Mouse (Mus musculus): ENCODE measurements around the gene Atg7.

The Atg7 gene

DNA sequence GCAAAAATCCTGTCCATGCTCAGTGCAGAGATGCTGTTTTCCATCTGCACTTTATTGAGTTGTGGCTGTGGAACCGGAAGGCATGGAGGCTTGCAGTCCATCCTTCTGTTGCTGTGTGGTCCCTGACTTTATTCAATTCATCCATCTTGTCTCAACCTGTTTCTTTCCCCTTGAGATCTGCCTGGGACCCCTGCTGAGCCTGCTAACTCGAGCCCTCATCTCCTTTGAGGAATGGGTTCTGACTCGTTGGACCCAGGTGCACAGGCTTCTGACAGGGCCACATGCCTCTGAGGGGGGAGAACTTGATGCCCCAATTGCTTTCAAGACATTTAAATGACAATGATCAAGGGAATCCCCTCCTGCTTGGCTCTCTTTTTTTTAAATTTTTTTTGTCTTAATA lies 143.6 kb downstream of the Atg7 start:
- DNase-seq (ENCODE audit: low spot score), result no peak

DNA sequence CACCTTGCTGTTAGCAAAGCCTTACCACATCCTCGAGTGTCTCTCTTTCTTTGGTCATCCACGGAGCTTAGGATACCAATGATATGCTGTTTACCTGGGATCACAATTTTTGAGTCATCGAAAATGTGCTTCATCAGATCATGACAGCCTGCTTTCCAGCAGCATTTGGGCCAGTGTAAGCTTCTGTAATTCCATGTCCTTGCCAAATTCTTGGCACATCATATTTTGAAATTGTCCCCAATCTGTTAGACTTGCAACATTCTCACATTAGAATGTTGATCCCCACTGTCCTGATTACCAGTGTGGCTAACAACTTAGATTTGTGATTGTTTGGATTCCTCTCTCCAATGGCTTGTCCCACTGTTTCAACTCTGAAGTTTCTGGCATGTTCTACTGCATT lies 144.7 kb downstream of the Atg7 start:
- no peak for DNase-seq (ENCODE audit: low spot score)

DNA sequence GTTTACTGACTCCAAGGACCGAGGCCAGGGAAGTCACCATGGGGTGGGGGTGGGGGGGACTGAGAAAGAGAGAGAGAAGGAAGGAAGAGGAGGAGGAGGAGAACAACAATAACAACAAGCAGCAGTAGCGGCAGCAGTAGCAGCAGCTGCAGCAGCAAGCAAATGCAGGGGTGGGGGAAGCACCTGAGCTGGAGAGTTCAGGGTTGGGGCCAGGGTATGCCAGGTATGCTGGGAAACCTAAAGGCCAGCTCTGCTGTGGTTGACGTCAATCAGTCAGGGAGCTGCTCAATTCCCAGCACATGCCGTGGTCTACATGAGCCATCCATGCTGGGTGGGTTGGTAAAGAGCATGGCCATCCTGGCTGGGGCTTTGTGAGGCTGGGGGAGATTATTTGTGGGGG lies 145.8 kb downstream of the Atg7 start:
- DNase-seq (ENCODE audit: low spot score), result no peak

DNA sequence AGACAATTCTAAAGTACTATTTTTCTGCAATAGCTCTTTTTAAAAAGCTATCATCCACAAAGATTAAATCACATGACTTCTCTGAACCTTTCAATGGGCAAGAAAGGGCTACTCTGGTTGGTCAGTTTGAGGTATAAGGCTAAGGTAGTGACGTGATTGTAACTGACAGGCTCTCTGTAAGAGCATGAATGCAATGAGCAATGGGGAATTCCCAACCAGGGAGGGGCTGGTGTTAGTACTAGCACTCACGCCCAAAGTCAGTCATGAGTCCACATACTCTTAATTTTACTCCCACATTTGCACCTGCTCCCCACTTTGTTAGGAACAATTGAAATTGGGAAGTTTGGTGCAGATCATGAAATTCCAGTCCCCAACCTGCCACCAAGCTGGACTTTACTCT lies 147.2 kb downstream of the Atg7 start:
- no peak for DNase-seq (ENCODE audit: low spot score)

DNA sequence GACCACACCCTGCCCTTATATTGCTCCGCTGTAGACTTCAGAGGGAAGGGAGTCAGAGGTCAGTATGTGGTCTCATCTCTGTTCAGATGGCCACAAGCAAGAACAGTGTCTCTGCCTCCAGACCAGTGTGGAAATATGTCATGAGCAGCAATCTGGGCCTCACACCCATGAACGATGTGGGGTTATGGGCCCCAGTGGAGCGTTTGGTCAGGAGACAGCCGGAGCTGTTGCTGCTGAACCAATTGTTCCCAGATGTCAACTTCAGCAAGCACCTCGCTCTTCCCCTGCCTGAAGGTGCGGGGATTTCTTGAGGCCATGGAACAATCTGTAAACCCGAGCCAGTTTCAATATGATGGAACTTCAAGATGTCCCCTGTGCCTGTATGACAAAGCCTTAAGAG lies 148.0 kb downstream of the Atg7 start:
- DNase-seq (ENCODE audit: low spot score), result no peak

DNA sequence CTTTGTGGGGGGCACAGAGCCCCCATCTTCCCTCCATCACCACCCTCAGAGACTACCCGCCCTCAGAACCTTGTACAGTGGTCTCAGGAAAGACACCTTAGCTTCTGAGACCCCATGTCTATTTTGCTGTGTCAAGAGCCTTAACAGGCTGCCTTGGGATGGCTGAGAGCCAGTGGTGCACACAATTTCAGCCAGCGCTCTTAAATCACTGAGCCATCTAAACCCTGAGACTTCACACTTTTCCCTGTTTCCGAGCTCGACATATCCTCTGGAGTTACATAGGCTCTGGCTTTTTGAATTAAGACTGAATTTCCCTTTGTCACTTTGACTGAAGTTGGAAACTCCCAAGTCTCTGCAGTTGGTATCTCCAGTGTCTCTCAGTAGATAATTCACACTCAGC lies 148.9 kb downstream of the Atg7 start:
- DNase-seq (ENCODE audit: low spot score), result no peak

DNA sequence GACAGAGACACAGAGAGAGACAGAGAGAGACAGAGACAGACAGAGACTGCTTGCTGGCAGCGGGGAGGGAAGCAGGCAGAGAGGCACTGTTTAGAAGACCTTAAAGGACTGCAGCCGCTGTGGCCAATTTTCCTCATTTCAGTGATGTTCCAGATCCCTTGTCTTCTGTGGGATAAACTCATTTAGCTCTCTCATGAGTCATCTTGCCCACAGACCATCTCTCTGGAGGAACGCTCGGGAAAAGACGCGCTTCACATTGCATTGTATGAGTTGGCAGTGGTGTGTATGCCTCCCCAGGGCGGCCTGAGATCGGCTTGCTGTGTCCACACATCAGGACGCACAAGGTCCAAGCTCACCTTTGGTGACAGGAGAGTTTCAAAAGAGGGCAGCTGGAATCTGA lies 151.8 kb downstream of the Atg7 start:
- no peak for DNase-seq (ENCODE audit: low spot score)

DNA sequence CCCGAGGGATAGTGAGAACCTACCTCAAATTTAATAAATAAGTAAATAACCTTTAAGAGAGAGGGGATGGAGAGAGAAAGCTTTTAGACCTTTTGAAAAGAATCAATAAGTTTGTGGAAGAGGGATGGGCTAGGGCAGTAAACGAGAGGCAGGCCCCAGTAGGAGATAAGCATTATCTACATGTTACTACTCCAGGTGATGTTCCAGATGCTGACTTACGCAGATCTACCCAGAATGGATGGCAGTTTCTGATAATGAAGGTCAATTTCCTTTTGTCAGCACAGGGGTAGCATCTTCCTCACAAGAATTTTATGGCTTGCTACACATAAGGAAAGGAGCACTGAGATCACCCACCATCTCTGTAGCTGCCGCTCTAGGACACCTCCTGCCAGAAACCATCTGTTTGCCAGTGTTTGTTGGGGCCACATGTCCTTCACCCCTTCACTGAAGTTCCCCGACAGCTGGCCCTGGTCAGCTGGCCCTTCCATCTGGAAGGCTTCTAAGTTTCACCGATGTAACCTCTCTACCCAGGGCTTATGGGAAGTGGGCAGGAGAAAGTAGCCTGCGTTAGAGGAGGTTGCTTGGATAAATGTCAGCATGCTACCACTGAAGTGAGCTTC lies 152.9 kb downstream of the Atg7 start:
- DNase-seq (ENCODE audit: low spot score), result no peak

DNA sequence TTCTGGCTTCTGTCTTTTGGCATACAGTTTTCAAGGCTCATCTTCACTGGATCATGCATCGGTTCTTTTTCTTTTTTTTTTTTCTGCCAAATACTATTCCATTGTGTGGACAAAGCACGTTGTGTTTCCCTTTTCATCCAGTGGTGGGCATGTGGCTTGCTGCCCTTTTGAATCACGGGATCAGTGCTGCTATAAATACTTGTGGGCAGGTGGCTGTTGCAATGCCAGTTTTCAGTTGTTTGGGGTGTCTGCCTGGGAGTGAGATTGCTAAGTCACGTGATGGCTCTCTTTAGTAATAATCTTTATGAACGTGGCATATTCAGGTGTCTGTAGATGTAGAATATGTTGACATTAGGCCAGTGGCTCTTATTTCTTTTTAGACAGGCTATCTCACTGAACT lies 155.0 kb downstream of the Atg7 start:
- DNase-seq (ENCODE audit: low spot score), result no peak

DNA sequence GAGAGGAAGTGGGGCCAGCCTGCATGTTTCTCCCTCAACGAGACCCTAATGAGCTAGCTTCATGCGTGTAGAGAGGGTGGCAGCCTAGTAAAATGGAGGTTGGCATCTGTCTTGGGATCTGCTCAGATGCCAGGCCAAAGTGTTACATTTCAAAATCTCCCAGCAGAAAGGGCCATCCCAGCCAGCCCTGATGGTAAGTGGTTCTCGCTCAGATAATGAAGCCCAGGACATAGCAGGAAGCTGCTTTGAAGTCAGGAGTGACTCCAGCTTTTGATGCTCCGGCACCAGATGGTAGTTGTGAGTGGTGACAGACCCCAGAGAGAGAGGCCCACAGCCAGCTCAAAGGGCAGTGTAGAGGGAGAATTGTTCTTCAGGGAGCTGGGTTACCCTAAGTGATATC lies 155.8 kb downstream of the Atg7 start:
- DNase-seq (ENCODE audit: low spot score), result no peak

DNA sequence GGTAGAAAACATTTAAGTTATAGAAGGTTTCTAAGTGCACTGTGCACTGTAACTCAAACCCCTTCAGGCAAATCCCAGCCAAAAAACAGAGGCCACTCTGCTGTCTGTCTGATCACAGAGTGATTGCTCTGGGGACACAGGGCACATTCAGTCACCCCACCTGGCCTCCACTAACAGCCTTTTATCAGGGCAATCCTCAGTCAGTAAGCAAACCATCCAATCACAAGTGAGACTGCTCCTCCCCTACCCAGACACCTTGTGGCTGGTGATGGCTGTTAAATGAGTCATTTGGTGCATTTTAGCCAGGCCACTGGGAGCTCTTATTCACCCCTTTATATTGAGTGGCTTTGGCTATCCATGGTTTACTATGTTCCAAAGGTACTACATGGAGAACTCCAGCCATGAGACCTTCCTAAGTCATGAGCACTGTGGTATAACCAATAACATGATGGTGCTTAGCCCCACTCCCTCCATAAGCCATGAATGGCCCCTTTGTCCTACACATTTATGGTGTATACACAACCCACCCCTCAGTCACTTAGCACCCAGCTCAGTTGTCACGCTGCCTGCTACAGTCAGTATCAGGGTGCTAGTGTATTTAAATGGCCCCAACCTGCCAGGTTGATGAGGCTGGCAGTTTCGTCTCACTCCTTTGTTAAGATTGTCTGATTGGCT lies 157.5 kb downstream of the Atg7 start:
- DNase-seq (ENCODE audit: low spot score), result no peak

DNA sequence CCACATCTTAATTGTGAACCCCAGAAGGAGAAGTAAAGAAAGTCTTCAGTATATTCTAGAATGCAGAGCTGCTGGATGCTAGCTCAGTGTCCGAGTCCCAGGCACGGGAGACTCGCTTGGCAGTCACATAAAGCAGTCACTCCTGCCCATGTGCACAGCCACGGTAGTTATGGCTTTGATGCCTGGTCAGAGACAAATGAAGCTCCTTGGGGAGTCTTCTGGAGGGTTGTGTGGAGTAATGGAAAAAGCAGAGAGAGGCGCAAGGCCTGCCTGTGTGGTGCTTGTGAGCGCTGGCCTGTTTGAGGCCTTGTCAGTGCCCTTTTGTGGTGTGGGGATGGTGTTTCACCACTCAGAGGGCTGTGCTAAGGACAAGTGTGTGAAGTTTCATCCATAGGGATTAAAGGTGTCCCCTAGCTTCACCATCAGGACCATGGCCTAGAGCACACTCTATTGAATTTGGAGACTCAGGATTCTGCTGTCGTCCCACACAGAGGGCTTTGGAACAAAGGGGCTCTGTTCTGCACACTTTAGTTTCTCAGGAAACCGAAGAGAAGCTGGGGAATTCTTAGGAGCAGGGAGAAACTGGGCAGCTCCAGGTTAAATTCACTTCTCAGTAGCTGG lies 161.1 kb downstream of the Atg7 start:
- no peak for DNase-seq (ENCODE audit: low spot score)

DNA sequence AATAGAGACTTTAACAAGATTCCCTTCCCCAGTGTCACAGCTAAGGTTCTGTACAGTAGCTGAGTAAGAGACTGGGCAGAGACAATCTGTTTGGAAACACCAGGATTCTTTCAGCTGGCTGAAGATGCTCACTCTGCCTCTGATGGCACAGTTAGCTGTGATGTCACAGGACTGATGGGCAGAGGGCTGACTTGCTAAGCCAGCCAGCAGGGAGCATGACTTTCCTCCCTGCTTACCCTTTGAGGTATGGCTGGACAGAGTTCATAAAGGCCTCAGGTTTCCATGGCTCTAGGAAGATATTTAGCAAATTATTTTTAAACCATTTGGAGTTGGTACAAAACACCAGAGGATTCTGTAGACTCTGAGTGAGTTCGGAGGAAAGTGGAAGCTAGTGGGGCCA lies 162.0 kb downstream of the Atg7 start:
- no peak for DNase-seq (ENCODE audit: low spot score)

DNA sequence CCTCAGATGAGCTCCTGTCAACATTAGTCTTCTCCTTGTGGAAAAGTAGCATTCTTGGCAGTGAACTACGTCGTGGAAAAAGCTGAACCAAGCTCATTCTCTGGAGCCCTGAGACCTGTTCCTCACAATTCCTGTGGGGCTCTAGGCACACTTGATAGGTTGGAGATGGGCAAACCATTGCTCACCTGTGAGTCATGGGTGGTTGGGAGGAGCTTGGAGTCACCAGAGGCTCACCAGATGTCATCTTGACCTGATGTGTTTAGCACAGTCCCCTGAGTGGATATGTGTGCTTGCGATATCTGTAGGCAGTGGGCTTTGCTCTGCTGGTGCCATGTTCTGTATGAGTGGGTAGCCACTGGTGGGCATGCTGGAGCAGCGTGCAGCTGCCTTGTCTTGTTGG lies 163.0 kb downstream of the Atg7 start:
- no peak for DNase-seq (ENCODE audit: low spot score)

DNA sequence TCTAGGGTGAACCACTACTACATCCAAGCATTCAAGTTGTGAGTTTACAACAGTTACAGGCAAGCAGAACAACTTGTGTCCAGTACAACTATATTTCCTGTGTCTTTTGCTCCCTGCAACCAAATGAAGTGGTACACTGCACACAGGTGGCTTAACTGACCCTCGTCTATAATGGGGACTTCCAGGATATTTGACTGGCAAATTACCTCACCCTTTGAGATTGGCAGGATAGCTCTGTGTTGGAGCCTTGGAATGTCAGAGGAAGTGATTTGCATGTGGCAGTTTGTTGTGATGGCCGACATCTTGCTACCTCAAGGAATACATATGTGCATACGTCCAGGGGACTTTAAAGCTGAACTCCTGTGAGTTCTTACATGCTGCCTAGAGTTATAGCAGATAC lies 164.6 kb downstream of the Atg7 start:
- no peak for DNase-seq (ENCODE audit: low spot score)

DNA sequence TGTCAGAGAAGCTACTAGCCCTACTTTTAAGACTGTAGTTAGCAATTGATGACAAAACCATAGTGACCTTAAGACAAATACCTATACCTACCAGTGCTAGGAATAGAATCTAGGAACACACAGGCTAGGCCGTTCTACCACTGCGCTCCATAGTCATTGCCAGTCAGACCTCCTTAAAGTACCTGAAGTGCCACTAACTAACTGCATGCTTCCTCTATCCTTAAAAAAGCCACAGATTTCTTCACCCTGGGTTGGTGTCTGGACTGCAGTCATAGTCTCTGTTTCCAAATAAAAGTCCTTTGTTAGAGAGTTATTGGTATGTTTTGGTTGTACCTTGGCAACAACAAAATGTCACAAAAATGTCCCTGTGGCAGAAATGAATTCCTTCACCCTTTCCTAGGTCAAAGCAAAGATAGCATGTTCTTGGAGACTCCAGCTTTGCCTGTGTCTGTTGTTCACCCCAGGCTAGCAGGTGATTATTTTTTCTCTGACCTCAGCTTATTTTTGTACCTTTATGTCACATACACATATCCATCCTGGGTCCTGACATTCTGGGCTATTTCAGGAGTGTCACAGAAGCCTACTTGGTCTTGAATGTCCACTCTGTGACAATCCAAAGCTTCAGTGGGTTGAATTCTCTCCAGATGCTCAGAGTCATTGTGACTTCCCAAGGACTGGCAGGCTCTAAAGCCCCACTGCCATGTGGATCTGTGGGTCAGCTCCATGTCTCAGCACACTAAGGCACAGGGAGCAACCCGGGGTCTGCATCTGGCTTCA lies 165.9 kb downstream of the Atg7 start:
- DNase-seq (ENCODE audit: low spot score), result no peak

DNA sequence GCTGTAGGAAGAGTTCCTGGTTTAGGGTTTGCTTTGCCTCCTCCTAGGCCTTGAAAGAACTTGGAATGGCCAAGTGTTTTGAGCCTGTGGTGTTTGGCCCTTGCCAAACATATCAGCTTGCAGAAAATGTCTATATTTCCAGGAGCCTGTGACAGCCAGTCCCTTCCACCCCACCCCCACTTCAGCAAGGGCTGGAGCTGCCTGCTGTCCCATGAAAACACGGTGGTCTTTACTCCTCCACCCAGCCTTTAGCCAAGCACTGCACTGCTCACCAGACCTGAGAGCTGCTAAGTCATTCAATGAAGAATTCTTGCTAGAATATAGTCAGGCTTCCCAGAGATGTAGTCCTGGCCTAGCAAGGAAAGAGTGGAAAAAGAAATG lies 166.5 kb downstream of the Atg7 start:
- DNase-seq (ENCODE audit: low spot score), result no peak

DNA sequence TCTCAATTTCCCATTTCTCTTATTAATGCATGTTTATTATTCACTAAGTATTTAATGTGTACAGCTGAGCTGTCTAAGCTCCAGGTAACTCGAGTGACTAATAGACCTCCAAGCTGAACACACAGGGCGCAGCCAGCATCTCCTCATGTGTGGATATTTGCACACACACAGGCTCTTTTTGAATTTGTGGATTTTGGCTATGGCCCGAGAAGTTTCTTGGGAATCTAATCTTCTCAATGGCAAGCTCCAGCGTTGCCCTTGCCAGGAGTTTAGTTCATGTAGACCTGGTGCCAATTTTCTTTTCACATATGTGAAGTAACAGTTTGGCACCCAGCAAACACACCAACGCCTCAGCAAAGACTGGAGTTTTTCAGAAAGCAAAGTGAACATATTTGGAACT lies 169.4 kb downstream of the Atg7 start:
- DNase-seq (ENCODE audit: low spot score), result no peak

DNA sequence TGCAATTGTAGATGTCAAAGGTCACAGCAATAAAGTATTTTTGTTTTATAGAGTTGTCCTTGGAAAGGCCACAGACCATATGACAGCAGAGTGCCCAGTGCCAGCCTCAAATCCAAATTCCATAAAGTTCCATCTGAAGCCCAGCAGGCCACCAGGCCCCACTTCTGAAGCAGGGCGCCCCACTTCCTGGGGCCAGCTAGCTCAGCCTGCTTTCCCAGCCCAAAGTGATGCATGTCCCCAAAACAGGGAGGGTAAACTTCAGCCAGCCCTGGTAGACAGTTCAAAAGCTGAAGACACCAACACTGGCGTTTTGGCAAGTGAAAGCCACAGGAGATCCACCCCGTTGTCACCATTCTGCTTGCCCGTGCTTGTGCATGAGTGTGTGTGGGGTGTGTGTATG lies 169.9 kb downstream of the Atg7 start:
- no peak for DNase-seq (ENCODE audit: low spot score)

DNA sequence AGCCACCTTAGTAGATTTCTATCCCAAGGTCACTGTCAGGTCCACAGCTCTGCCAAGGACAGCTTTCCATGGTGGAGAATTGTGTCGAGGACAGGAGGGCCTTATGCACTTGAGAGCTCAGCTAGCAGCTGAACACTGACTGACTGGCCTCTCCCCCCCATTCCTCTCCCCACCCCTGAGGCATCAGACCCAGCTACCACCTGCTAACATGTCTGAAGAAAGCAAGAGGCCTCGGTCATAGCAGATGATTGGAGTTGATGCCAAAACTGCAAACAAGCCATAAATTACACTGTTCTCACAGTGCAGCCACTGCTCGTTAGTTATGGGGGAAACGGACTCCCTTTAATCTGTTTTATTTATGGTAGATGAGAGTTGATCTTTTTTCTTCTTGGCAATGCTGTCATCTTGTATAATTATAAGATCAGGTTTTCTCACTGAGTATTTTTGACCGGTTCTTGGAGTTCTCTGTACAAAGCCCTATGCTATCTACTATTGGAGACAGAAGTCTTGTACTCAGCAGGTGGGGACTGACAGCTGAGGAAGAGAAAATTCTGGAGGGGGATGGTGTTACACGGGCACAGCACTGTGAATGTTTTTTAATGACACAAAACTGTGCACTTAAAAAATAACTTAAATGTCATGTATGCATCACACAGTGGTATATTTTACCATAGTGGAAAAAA lies 171.4 kb downstream of the Atg7 start:
- no peak for DNase-seq (ENCODE audit: low spot score)

DNA sequence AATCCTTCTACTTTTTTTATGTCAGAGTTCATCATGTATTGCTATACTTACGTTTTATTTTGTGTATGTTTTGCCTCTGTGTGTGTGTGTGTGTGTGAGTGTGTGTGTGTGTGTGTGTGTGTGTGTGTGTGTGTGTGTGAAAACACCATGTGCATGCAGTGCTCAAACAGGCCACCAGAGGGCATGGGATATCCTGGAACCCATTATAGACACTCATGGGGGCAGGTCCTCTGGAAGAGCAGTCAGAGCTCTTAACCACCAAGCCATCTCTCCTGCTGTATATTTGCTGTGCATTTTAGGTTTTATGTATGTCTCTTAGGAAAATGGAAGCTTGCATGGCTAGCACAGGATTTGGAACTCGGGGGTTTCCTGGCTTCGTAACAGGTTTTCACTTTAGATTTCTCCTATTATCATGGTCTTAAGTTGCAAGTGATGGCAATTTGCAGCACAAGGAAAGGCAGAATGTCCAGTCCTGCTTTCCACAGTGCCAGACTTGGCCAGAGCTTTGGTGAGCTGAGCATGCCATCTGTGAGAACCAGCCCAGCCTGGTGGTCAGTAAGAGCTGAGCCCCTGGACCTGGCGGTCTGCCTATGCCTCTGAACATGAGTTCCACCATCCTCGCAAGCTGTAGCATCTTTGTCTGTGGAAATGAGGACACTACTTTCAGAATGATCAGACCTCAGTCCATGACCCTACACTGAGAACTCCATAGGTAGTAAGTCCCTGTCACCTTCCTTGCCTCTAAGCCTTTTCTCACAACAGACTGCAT lies 172.2 kb downstream of the Atg7 start:
- no peak for DNase-seq (ENCODE audit: low spot score)

DNA sequence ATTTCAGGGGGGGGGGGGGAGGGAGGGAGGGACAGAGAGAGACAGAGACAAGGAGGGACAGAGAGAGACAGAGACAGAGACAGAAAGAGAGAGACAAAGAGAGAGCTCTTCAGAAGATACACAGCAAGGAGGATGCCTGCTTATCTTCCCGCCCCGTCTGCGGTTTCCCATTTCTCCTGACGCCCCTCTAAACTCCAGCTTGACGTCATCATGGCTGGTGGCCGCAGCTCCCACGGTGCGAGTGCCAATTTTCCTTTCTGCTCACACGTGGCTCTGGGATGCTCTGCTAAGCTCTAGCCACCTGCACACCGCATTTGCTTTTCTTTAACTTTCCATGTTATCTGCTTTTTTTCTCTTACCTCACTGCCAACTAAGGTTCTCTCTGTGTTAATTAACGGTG lies 175.1 kb downstream of the Atg7 start:
- DNase-seq (ENCODE audit: low spot score), result no peak
